Mouse (Mus musculus) heart, adult 2 months (tissue): ENCODE measurements at regions not wholly inside any gene's neighbourhood (a gene's known extent, or its start where the extent isn't known, plus 50 kb on each side); places are given as distances from the start of the nearest gene placed in this dataset.

Source experiments
- CTCF ChIP-seq: fragments of 200-600 bp; IDR thresholded peaks from 2 replicates; pipeline ENCODE4 v1.8.1; 2022; ENCODE audit warnings: antibody characterized with exemption, mild to moderate bottlenecking, moderate library complexity
- EP300 ChIP-seq: fragments of 200-500 bp; IDR thresholded peaks from 2 replicates; pipeline ENCODE4 v1.6.1; 2011; ENCODE audit warnings: low read depth, low read length, control low read depth; ENCODE audit not compliant: insufficient read depth
- POLR2A ChIP-seq: fragments of 200-500 bp; IDR thresholded peaks from 2 replicates; pipeline ENCODE4 v1.6.1; 2011; ENCODE audit warnings: mild to moderate bottlenecking, low read depth, low read length, control low read depth; ENCODE audit not compliant: insufficient read depth

DNA sequence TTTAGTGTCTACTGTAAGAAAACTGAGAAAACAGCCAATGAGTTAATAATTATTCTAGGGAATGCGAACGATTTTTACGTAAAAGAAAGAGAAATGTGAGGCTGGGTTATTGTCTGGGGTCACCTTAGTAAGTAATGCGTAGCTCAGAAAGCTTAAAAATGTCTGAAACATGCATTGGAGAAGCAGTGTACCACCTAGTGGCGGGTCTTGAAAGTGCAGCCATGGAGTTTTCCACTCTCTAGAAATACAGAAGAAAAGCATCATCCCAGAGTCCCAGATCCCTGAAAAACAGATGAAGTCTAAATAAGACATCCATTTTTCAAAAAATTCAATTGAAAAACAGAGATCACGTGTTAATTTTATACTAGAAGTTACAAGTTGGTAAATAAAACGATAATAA lies 67.0 kb upstream of the Pkn2 start:
- peak; percentile 97 for TF ChIP-seq CTCF
- TF ChIP-seq POLR2A, result no peak
- no peak for TF ChIP-seq EP300
